Mouse (Mus musculus) layer of hippocampus, postnatal 25 days (tissue): Measurements from ENCODE around the gene Iqgap3. TPM values are rescaled to one million over a fixed set of nuclear protein-coding genes. Genes with fewer than 3 reads are reported as not detected.

Experiments
- DNase-seq, 2 experiments: peaks; one replicate each; pipeline ENCODE4 v3.0.0; 2022; ENCODE audit warnings: mixed read lengths in 2 of 2, low spot score in 1 of 2; ENCODE audit errors: extremely low spot score in 1 of 2
- total RNA-seq, 2 experiments: library from RNA; stranded (reverse); gene quantifications; 2 replicates each; pipeline ENCODE4 v1.2.3; 2021

Iqgap3 gene
- total RNA-seq, 2 experiments from 2014 or later: 0.42 to 0.52 TPM

GRCm38 (mm10) chr3:88090616-88091015, 8.8 kb downstream of the Iqgap3 start:
- DNase-seq: no peak

- no peak for DNase-seq
These were observed 12.4 kb downstream of the Iqgap3 start for GRCm38 (mm10) chr3:88094126-88094525.

GRCm38 (mm10) chr3:88097666-88098065, 15.9 kb downstream of the Iqgap3 start:
- no peak for DNase-seq

- peak in 1 of 2 experiments; percentile 21 for DNase-seq
These were observed 18.5 kb downstream of the Iqgap3 start for GRCm38 (mm10) chr3:88100251-88100650.

GRCm38 (mm10) chr3:88101736-88102135, 20.0 kb downstream of the Iqgap3 start:
- DNase-seq: no peak

GRCm38 (mm10) chr3:88102196-88102595, 20.4 kb downstream of the Iqgap3 start:
- DNase-seq: no peak

- DNase-seq: no peak
These were observed 20.8 kb downstream of the Iqgap3 start for GRCm38 (mm10) chr3:88102611-88103010.

GRCm38 (mm10) chr3:88106126-88106525, 24.4 kb downstream of the Iqgap3 start:
- no peak for DNase-seq

GRCm38 (mm10) chr3:88109126-88109525, 27.4 kb downstream of the Iqgap3 start:
- DNase-seq: no peak

- no peak for DNase-seq
These were observed 32.6 kb downstream of the Iqgap3 start for GRCm38 (mm10) chr3:88114396-88114795.

- no peak for DNase-seq
These were observed 38.4 kb downstream of the Iqgap3 start for GRCm38 (mm10) chr3:88120117-88120651.

- DNase-seq: no peak
These were observed 39.7 kb downstream of the Iqgap3 start for GRCm38 (mm10) chr3:88121164-88122131.

- DNase-seq: no peak
These were observed 43.4 kb downstream of the Iqgap3 start for GRCm38 (mm10) chr3:88125195-88125594.

- DNase-seq: no peak
These were observed 44.4 kb downstream of the Iqgap3 start for GRCm38 (mm10) chr3:88126181-88126580.

GRCm38 (mm10) chr3:88127636-88128035, 45.9 kb downstream of the Iqgap3 start:
- DNase-seq: no peak

GRCm38 (mm10) chr3:88128056-88128455, 46.3 kb downstream of the Iqgap3 start:
- no peak for DNase-seq

GRCm38 (mm10) chr3:88129006-88129405, 47.2 kb downstream of the Iqgap3 start:
- DNase-seq: no peak

GRCm38 (mm10) chr3:88131071-88131470, 49.3 kb downstream of the Iqgap3 start:
- DNase-seq: no peak

GRCm38 (mm10) chr3:88132492-88132891, 50.7 kb downstream of the Iqgap3 start:
- DNase-seq: no peak

GRCm38 (mm10) chr3:88133187-88133771, 51.5 kb downstream of the Iqgap3 start:
- DNase-seq: no peak

- no peak for DNase-seq
These were observed 54.6 kb downstream of the Iqgap3 start for GRCm38 (mm10) chr3:88136346-88136745.
